Mouse (Mus musculus) frontal cortex, postnatal 14 days (tissue): Measurements from ENCODE around the gene Kif4.

Experiments used
- DNase-seq, 2 experiments: peaks; one replicate each; pipeline ENCODE4 v3.0.0; 2022; ENCODE audit warnings: low spot score in 2 of 2

Gene Kif4

GRCm38 (mm10) chrX:100625546-100625801 lies at the start of gene Kif4:
Gene Kif4 (plus strand): TSS chrX:100625737.
- DNase-seq: no peak

GRCm38 (mm10) chrX:100594791-100595190 lies 30.7 kb upstream of the Kif4 start, which contains the start of gene P2ry4:
Gene P2ry4 (minus strand): TSS chrX:100594869.
- no peak for DNase-seq

GRCm38 (mm10) chrX:100597439-100597838 lies 28.1 kb upstream of the Kif4 start:
- DNase-seq: peak; percentile 14 to 36

- no peak for DNase-seq
Measured at GRCm38 (mm10) chrX:100599755-100600154, 25.8 kb upstream of the Kif4 start.

- no peak for DNase-seq
Measured at GRCm38 (mm10) chrX:100605314-100605713, 20.2 kb upstream of the Kif4 start, which contains the start of gene Arr3. Gene Arr3 (plus strand): TSS chrX:100605497.

- no peak for DNase-seq
Measured at GRCm38 (mm10) chrX:100618488-100618887, 7.0 kb upstream of the Kif4 start.

DNA sequence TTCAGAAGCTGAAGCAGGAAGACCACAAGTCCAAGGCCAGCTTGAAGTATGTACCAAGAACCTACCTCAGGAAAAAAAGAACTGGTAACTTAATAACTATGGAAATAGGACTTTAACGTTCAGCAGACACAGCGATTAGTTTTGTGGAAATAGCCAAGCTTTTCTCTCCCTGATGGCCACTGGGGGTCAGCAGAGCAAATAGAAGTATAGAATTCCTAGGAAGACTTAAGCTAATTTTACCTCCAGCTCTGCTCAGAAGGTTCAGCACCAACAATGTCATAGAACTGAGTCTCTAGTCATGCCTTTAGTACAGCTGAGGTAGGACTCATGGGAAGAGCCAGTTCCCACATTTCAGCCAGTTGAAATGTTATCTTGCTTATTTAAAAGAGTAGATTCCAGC lies 4.2 kb upstream of the Kif4 start:
- no peak for DNase-seq

GRCm38 (mm10) chrX:100624242-100624641 lies 1.3 kb upstream of the Kif4 start:
- no peak for DNase-seq

DNA sequence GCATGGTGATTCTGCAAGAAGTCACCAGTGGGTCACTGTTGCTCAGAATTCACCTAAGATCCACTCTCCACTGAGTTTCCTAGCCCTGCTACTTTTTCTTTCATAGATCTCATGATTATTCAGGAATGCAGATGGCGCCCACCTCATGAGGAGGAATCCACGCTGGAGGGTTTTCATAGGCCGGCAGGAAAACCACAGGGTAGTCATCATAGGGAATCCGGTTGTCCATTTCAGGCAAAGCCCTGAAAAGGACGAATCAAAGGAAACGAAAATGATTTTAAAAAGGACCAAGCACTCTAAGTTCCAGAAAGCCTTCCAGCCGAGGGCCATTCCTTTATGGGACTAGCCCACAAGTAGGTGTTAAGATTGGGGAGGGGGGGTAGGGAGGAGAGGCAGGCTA lies 391 bp upstream of the Kif4 start:
- DNase-seq: no peak

- peak; percentile 81 to 82 for DNase-seq
Measured at GRCm38 (mm10) chrX:100625802-100626793, 561 bp downstream of the Kif4 start, which contains the start of gene Pdzd11. Gene Pdzd11 (minus strand): TSS chrX:100626568.

- no peak for DNase-seq
Measured at GRCm38 (mm10) chrX:100629076-100629475, 3.5 kb downstream of the Kif4 start.

GRCm38 (mm10) chrX:100638477-100638876 lies 12.9 kb downstream of the Kif4 start:
- no peak for DNase-seq

- DNase-seq: no peak
Measured at GRCm38 (mm10) chrX:100652848-100653247, 27.3 kb downstream of the Kif4 start.

DNA sequence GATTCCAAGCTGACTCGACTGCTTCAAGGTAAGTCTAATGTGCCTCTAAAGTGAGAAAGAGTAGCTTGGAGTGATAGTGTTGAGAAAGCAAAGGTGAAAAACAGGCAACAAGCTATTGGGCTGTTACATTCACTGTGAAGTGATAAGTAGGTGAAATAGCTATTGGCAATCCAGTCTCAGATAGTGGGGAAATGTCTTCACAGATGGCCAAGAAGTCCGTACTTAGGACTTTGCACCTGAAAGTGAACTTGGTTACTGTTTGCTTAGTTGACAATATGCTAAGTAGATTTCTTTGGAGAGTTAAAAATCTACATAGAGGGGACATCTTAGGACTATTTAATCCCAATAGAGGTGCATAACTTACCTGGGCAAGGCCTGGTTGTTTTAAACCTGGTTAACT lies 39.3 kb downstream of the Kif4 start:
- DNase-seq: no peak

GRCm38 (mm10) chrX:100678204-100678603 lies 52.7 kb downstream of the Kif4 start:
- DNase-seq: no peak

GRCm38 (mm10) chrX:100686527-100686926 lies 61.0 kb downstream of the Kif4 start:
- no peak for DNase-seq

- no peak for DNase-seq
Measured at GRCm38 (mm10) chrX:100687360-100688032, 62.0 kb downstream of the Kif4 start.

GRCm38 (mm10) chrX:100688033-100688370 lies 62.5 kb downstream of the Kif4 start:
- DNase-seq: no peak

DNA sequence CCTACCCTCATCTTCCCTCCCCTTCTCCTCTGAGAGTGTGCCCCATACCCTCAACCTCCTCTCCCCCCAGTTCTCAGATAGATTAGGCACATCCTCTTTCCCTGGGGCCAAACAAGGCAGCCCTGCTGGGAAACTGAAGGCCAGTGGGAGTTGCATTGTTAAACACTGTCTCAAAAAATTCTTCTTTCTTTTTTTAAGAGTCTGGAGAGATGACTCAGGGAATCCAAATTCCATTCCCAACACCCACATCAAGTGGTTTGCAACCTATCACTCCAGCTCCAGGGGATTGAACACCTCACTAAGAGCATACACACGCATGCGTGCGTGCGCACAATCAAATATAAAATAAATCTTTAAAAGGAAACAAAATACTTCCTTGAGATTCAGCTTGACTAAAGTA lies 71.2 kb downstream of the Kif4 start:
- DNase-seq: no peak

GRCm38 (mm10) chrX:100708032-100708431 lies 82.5 kb downstream of the Kif4 start:
- no peak for DNase-seq

DNA sequence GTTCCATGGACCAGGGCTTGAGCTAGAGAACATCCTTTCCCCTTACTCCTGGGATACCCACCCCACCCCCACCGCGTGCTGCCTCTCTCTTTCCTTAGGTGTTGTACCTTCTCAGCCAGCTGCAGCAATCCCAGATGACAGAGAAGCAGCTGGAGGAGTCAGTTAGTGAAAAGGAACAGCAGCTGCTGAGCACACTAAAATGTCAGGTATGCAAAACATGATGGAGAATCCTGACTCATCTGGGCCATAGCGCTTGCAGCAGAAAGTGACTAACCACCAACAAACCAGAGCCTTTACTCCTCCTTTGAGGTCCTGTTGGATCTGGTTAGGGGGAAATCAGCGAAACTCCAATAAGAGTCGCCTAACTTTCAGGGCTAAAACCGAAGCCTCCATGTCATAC lies 90.6 kb downstream of the Kif4 start:
- DNase-seq: no peak

DNA sequence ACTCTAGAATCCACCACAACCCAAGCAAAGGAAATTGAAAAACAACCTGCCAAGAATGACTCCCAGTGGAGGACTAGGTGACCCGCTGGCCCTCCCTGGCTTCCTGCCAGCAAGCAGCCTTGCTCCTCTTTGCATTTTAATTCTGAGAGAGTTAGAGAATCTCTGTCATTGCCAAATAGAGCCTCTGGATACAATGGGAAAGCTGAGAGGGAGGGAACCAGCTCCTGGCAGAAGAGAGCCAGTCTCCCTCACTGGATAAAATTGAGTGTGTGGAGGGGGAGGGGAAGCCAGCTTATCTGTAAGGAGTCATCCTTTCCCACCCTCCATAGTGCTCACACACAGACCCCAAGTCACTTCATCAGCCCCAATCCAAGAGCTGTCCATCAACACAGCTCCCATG lies 103.4 kb downstream of the Kif4 start:
- peak in 1 of 2 experiments; percentile 12 for DNase-seq

GRCm38 (mm10) chrX:100729665-100730188 lies 104.2 kb downstream of the Kif4 start, which contains the start of gene Gdpd2:
Gene Gdpd2 (plus strand): TSS chrX:100729873.
- no peak for DNase-seq
